Mouse (Mus musculus) gastrocnemius, postnatal 36 days (tissue): ENCODE results near the gene Iqgap2. TPM values are rescaled to one million over a fixed set of nuclear protein-coding genes. Genes with fewer than 3 reads are reported as not detected.

Experiments
- DNase-seq, 2 experiments: peaks; one replicate each; pipeline ENCODE4 v3.0.0; 2022
- intact Hi-C: fragments of 180-260 bp; cut with DNase I; formaldehyde crosslinking; loops from one replicate; pipeline ENCODE4 v1.15.1; 2025
- long read RNA-seq, 2 experiments: library from polyadenylated mRNA; stranded (forward); transcript quantifications; one replicate each; pipeline ENCODE4 v2.0.0; 2021
- total RNA-seq, 2 experiments: library from RNA; stranded (reverse); gene quantifications; 2 replicates each; pipeline ENCODE4 v1.2.3; 2021

Iqgap2 gene
- total RNA-seq = 1 to 10 TPM; 1.3 to 1.6 TPM
- long read RNA-seq, experiment 1 = 0 reads
- long read RNA-seq, experiment 2, partial matches to known transcripts = 0 of 1 reads
- long read RNA-seq, experiment 2, other reads (novel, unspliced or antisense) = 1 of 1 reads

GRCm38 (mm10) chr13:95891491-95891925 is at the start of gene Iqgap2:
Gene Iqgap2 (minus strand): TSS chr13:95891922.
- intact Hi-C loops = no loop called here
- peak in 1 of 2 experiments; percentile 24 for DNase-seq

- DNase-seq = no peak
- intact Hi-C loops = no loop called here
Observed at GRCm38 (mm10) chr13:95940811-95941210, 49.1 kb upstream of the Iqgap2 start.

GRCm38 (mm10) chr13:95924201-95924621 is 32.5 kb upstream of the Iqgap2 start:
- no peak for DNase-seq
- intact Hi-C loops = no loop called here

- DNase-seq = no peak
- intact Hi-C loops = no loop called here
Observed at GRCm38 (mm10) chr13:95922626-95923025, 30.9 kb upstream of the Iqgap2 start.

- no peak for DNase-seq
- intact Hi-C loops = no loop called here
Observed at GRCm38 (mm10) chr13:95918624-95919284, 27.0 kb upstream of the Iqgap2 start.

GRCm38 (mm10) chr13:95913046-95913406 is 21.3 kb upstream of the Iqgap2 start:
- intact Hi-C loops = no loop called here
- no peak for DNase-seq

GRCm38 (mm10) chr13:95912157-95913045 is 20.7 kb upstream of the Iqgap2 start:
- intact Hi-C loops = no loop called here
- DNase-seq = no peak

GRCm38 (mm10) chr13:95910270-95910669 is 18.5 kb upstream of the Iqgap2 start:
- no peak for DNase-seq
- intact Hi-C loops = no loop called here

- intact Hi-C loops = no loop called here
- no peak for DNase-seq
Observed at GRCm38 (mm10) chr13:95909244-95909643, 17.5 kb upstream of the Iqgap2 start.

- intact Hi-C loops = no loop called here
- no peak for DNase-seq
Observed at GRCm38 (mm10) chr13:95902696-95903095, 11.0 kb upstream of the Iqgap2 start.

- intact Hi-C loops = no loop called here
- no peak for DNase-seq
Observed at GRCm38 (mm10) chr13:95899885-95900650, 8.3 kb upstream of the Iqgap2 start.

GRCm38 (mm10) chr13:95896501-95896900 is 4.8 kb upstream of the Iqgap2 start:
- intact Hi-C loops = no loop called here
- no peak for DNase-seq

GRCm38 (mm10) chr13:95893166-95893565 is 1.4 kb upstream of the Iqgap2 start:
- intact Hi-C loops = loop anchor here (2.0 kb wide), 1 partner anchor 116 kb away; no protein-coding TSS in a partner anchor
- DNase-seq = no peak

- intact Hi-C loops = loop anchor here (2.0 kb wide), 1 partner anchor 116 kb away; no protein-coding TSS in a partner anchor
- no peak for DNase-seq
Observed at GRCm38 (mm10) chr13:95892611-95893145, 956 bp upstream of the Iqgap2 start.

- peak; percentile 53 to 72 for DNase-seq
- intact Hi-C loops = loop anchor here (2.0 kb wide), 1 partner anchor 115 kb away; no protein-coding TSS in a partner anchor
Observed at GRCm38 (mm10) chr13:95891926-95892610, 346 bp upstream of the Iqgap2 start.

GRCm38 (mm10) chr13:95890851-95891471 is 761 bp downstream of the Iqgap2 start:
- peak; percentile 15 to 33 for DNase-seq
- intact Hi-C loops = no loop called here

GRCm38 (mm10) chr13:95889981-95890545 is 1.7 kb downstream of the Iqgap2 start:
- intact Hi-C loops = loop anchor here (10.0 kb wide), 1 partner anchor 325 kb away; no protein-coding TSS in a partner anchor
- no peak for DNase-seq

- intact Hi-C loops = loop anchor here (10.0 kb wide), 1 partner anchor 325 kb away; no protein-coding TSS in a partner anchor
- DNase-seq = no peak
Observed at GRCm38 (mm10) chr13:95889366-95889765, 2.4 kb downstream of the Iqgap2 start.

GRCm38 (mm10) chr13:95888621-95889020 is 3.1 kb downstream of the Iqgap2 start:
- intact Hi-C loops = loop anchor here (10.0 kb wide), 1 partner anchor 324 kb away; no protein-coding TSS in a partner anchor
- no peak for DNase-seq
